Mouse (Mus musculus) bone marrow, adult 2 months (tissue): ENCODE results near the gene Usp6nl.

Experiments used
- CTCF ChIP-seq: fragments of 200-500 bp; IDR thresholded peaks from 2 replicates; pipeline ENCODE4 v1.5.1; 2011; ENCODE audit warnings: low read length, control low read depth; ENCODE audit not compliant: control insufficient read depth, insufficient read depth
- POLR2A ChIP-seq: fragments of 200-500 bp; IDR thresholded peaks from 2 replicates; pipeline ENCODE4 v1.6.1; 2011; ENCODE audit warnings: low read depth, mild to moderate bottlenecking, control low read depth, low read length, borderline replicate concordance; ENCODE audit not compliant: control insufficient read depth

DNA sequence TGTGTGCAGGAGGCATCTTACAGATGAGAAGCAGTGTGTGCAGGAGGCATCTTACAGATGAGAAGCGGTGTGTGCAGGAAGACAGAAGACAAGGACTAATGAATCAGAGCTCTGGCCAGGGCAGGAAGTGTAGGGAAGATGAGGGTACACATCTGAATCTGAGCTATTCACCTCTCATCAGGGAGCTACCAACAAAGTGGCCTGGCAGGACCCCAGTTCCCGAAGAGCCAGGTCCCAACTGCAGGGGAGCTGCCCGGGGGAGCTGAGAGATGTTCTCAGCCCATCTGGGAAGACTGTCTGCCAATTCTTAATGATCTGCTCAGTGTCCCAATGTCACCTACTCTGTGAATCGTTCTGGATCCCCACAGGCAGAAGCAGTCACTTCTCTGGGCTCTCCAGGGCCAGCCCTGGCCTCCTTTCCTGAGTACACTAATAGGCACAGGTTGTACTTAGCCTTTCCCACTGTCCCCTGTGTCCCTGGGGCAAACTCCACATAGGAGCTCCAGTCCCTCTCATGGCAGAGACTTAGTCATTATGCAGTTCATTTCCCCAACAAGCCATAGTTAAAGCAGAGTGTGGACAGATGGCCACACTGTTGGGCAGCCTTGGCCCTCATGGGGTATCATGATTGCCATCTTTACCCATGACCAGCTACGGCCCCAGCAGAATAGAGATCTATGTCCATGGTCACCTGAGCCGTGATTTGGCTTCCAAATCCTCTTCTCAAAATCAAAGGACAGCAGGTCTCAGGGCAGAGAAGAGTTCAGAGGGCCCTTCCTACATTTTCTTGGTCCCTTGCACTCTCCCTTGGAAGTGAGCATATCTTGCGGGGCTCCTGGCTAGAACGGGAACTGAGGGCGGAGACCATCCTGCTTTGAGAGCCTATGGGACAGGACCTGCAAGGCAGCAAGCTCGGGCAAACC, 165.4 kb downstream of the Usp6nl start:
- TF ChIP-seq POLR2A: no peak
- no peak for TF ChIP-seq CTCF
